Mouse (Mus musculus) liver, adult 2 months (tissue): ENCODE measurements around the gene Epb41l5. TPM values are rescaled to one million over a fixed set of nuclear protein-coding genes. Genes with fewer than 3 reads are reported as not detected.

Experiments used
- DNase-seq: peaks from one replicate; pipeline ENCODE4 v3.0.0-alpha.2; 2011; ENCODE audit warnings: low read depth, low spot score; ENCODE audit errors: extremely low read depth
- H3K27ac ChIP-seq: fragments of 200-500 bp; replicated peaks from 2 replicates; pipeline ENCODE4 v1.5.1; 2012; ENCODE audit warnings: low read depth, mild to moderate bottlenecking, control low read depth, inconsistent platforms, low read length; ENCODE audit not compliant: insufficient read depth
- H3K27me3 ChIP-seq: fragments of 200-500 bp; 2 replicates; pipeline ENCODE4 v1.6.1; 2012; ENCODE audit warnings: mild to moderate bottlenecking, moderate library complexity, low read length, inconsistent platforms; ENCODE audit not compliant: control insufficient read depth, insufficient read depth
- H3K36me3 ChIP-seq: fragments of 200-500 bp; 2 replicates; pipeline ENCODE4 v1.6.1; 2012; ENCODE audit warnings: low read length, inconsistent platforms; ENCODE audit not compliant: control insufficient read depth, insufficient read depth
- H3K4me1 ChIP-seq: fragments of 200-500 bp; 2 replicates; pipeline ENCODE4 v1.6.1; 2011; ENCODE audit warnings: low read length; ENCODE audit not compliant: control insufficient read depth, insufficient read depth
- H3K4me3 ChIP-seq: fragments of 200-500 bp; 2 replicates; pipeline ENCODE4 v1.5.1; 2011; ENCODE audit warnings: low read depth, mild to moderate bottlenecking, control low read depth, low read length, moderate library complexity; ENCODE audit not compliant: insufficient read depth
- H3K79me2 ChIP-seq: fragments of 200-500 bp; 2 replicates; pipeline ENCODE4 v1.6.1; 2012; ENCODE audit warnings: inconsistent platforms, mild to moderate bottlenecking, low read length, moderate library complexity; ENCODE audit not compliant: control insufficient read depth, insufficient read depth
- H3K9ac ChIP-seq: fragments of 200-500 bp; 2 replicates; pipeline ENCODE4 v1.6.1; 2012; ENCODE audit warnings: low read depth, mild to moderate bottlenecking, control low read depth, inconsistent platforms, low read length
- CTCF ChIP-seq: fragments of 200-500 bp; IDR thresholded peaks from 2 replicates; pipeline ENCODE4 v1.5.1; 2011; ENCODE audit warnings: low read depth, low read length, control low read depth
- POLR2A ChIP-seq: fragments of 200-500 bp; IDR thresholded peaks from 2 replicates; pipeline ENCODE4 v1.6.1; 2011; ENCODE audit warnings: low read length, control low read depth; ENCODE audit not compliant: insufficient read depth; ENCODE audit errors: extremely low read depth
- WGBS: fragments of 180-500 bp; shearing (Covaris S2); methylation state at CpG from one replicate; pipeline ENCODE4 v1.1.7; 2018; 5-methylcytosine and 5-hydroxymethylcytosine counted together
- polyA plus RNA-seq: library from polyadenylated mRNA; depleted of rRNA; stranded (reverse); fragments of >200 nt; gene quantifications from 2 replicates; pipeline ENCODE4 v1.2.3, GENCODE M21; 2012
- total RNA-seq: library from RNA; depleted of rRNA; stranded (reverse); fragments of >200 nt; gene quantifications from 2 replicates; pipeline ENCODE4 v1.2.3, GENCODE M21; 2014

The Epb41l5 gene
- total and polyA plus RNA-seq, 2 experiments, result 18.8 to 38.0 TPM

GRCm38 (mm10) chr1:119525004-119525444 lies 123.8 kb downstream of the Epb41l5 start:
- no peaks in the 10 kb centered on the region for H3K27me3 ChIP-seq
- H3K27ac ChIP-seq, result no peak overlapping the region
- DNase-seq, result no peak
- TF ChIP-seq CTCF, result no peak
- no peak for TF ChIP-seq POLR2A
- no peak overlapping the region for H3K9ac ChIP-seq
- no peak overlapping the region for H3K4me3 ChIP-seq
- peaks cover 11% of the 10 kb centered on the region; the same call in 1 of the 2 replicates for H3K79me2 ChIP-seq
- H3K4me1 ChIP-seq, result peaks cover 23% of the 10 kb centered on the region
- H3K36me3 ChIP-seq, result peaks cover 7% of the 10 kb centered on the region
- WGBS, result 15% methylated on average over 5 of the region's 5 CpGs

GRCm38 (mm10) chr1:119523826-119524225 lies 125.0 kb downstream of the Epb41l5 start:
- no peak overlapping the region for H3K27ac ChIP-seq
- 85% methylated on average over 7 of the region's 7 CpGs for WGBS
- DNase-seq, result no peak

GRCm38 (mm10) chr1:119523369-119523768 lies 125.4 kb downstream of the Epb41l5 start:
- DNase-seq, result no peak
- WGBS, result 75% methylated on average over 7 of the region's 7 CpGs
- Histone ChIP-seq H3K4me1 (peaks cover 28% of the 10 kb centered on the region), H3K27ac (no peak overlapping the region), H3K9ac (no peak overlapping the region), H3K36me3 (peaks cover 6% of the 10 kb centered on the region), H3K27me3 (no peaks in the 10 kb centered on the region), H3K4me3 (no peak overlapping the region), H3K79me2 (peaks cover 11% of the 10 kb centered on the region; the same call in 1 of the 2 replicates)
- TF ChIP-seq POLR2A, result no peak
- TF ChIP-seq CTCF, result no peak

More at GRCm38 (mm10) chr1:119523826-119524225, 125.0 kb downstream of the Epb41l5 start:
- H3K79me2 ChIP-seq, result peaks cover 11% of the 10 kb centered on the region; the same call in 1 of the 2 replicates
- TF ChIP-seq CTCF (no peak), POLR2A (no peak)
- H3K4me1 ChIP-seq, result peaks cover 28% of the 10 kb centered on the region
- H3K9ac ChIP-seq, result no peak overlapping the region
- peaks cover 7% of the 10 kb centered on the region for H3K36me3 ChIP-seq
- H3K27me3 ChIP-seq, result no peaks in the 10 kb centered on the region
- H3K4me3 ChIP-seq, result no peak overlapping the region

- 45% methylated on average over 4 of the region's 4 CpGs for WGBS
- H3K4me3 ChIP-seq, result no peak overlapping the region
- peaks cover 5% of the 10 kb centered on the region for H3K36me3 ChIP-seq
- no peaks in the 10 kb centered on the region for H3K27me3 ChIP-seq
- peaks cover 11% of the 10 kb centered on the region; the same call in 1 of the 2 replicates for H3K79me2 ChIP-seq
- H3K9ac ChIP-seq, result no peak overlapping the region
- peaks cover 28% of the 10 kb centered on the region for H3K4me1 ChIP-seq
- peak; percentile 82 for DNase-seq
- TF ChIP-seq CTCF (no peak), POLR2A (no peak)
- peak overlapping the region; percentile 35; the same call in 1 of the 2 replicates for H3K27ac ChIP-seq
These were observed 126.1 kb downstream of the Epb41l5 start for GRCm38 (mm10) chr1:119522726-119523125.

- 49% methylated on average over 7 of the region's 7 CpGs for WGBS
- Histone ChIP-seq H3K4me1 (peaks cover 25% of the 10 kb centered on the region), H3K27ac (no peak overlapping the region), H3K79me2 (peaks cover 11% of the 10 kb centered on the region; the same call in 1 of the 2 replicates), H3K9ac (no peak overlapping the region), H3K27me3 (no peaks in the 10 kb centered on the region), H3K36me3 (no peaks in the 10 kb centered on the region), H3K4me3 (no peak overlapping the region)
- TF ChIP-seq POLR2A (no peak), CTCF (no peak)
- DNase-seq, result peak; percentile 48
These were observed 127.1 kb downstream of the Epb41l5 start for GRCm38 (mm10) chr1:119521681-119522080.

- Histone ChIP-seq H3K36me3 (no peaks in the 10 kb centered on the region), H3K79me2 (peaks cover 5% of the 10 kb centered on the region; the same call in 1 of the 2 replicates), H3K9ac (no peak overlapping the region), H3K27ac (no peak overlapping the region), H3K4me3 (no peak overlapping the region), H3K27me3 (no peaks in the 10 kb centered on the region), H3K4me1 (peaks cover 21% of the 10 kb centered on the region)
- 14% methylated on average over 2 of the region's 2 CpGs for WGBS
- DNase-seq, result peak; percentile 34
- TF ChIP-seq POLR2A (no peak), CTCF (no peak)
These were observed 127.8 kb downstream of the Epb41l5 start for GRCm38 (mm10) chr1:119521029-119521428.
